Mouse (Mus musculus): ENCODE results near the gene F2rl1.
"Not testable (repeated sequence)": the region's sequence is repeated elsewhere in the genome, so short reads cannot be mapped to it uniquely, and the experiment has no call there.

F2rl1 gene

GRCm38 (mm10) chr13:95535026-95535425 lies 10.0 kb upstream of the F2rl1 start:
- ATAC-seq (ENCODE audit: insufficient number of reproducible peaks, low FRiP score, low TSS enrichment) = no peak

GRCm38 (mm10) chr13:95534131-95534561 lies 9.1 kb upstream of the F2rl1 start:
- ATAC-seq (ENCODE audit: insufficient number of reproducible peaks, low FRiP score, low TSS enrichment) = no peak

- no peak for ATAC-seq (ENCODE audit: insufficient number of reproducible peaks, low FRiP score, low TSS enrichment)
These were observed 8.6 kb upstream of the F2rl1 start for GRCm38 (mm10) chr13:95533640-95534039.

- not testable (repeated sequence) for ATAC-seq (ENCODE audit: insufficient number of reproducible peaks, low FRiP score, low TSS enrichment)
These were observed 8.1 kb upstream of the F2rl1 start for GRCm38 (mm10) chr13:95533121-95533520.

- no peak for ATAC-seq (ENCODE audit: insufficient number of reproducible peaks, low FRiP score, low TSS enrichment)
These were observed 6.4 kb upstream of the F2rl1 start for GRCm38 (mm10) chr13:95531273-95532045.

- ATAC-seq (ENCODE audit: insufficient number of reproducible peaks, low FRiP score, low TSS enrichment) = no peak
These were observed 4.2 kb upstream of the F2rl1 start for GRCm38 (mm10) chr13:95529246-95529645.

- no peak for ATAC-seq (ENCODE audit: insufficient number of reproducible peaks, low FRiP score, low TSS enrichment)
These were observed 678 bp downstream of the F2rl1 start for GRCm38 (mm10) chr13:95524424-95524673.

- no peak for ATAC-seq (ENCODE audit: insufficient number of reproducible peaks, low FRiP score, low TSS enrichment)
These were observed 1.2 kb downstream of the F2rl1 start for GRCm38 (mm10) chr13:95523659-95524423.

GRCm38 (mm10) chr13:95522176-95522575 lies 2.9 kb downstream of the F2rl1 start:
- no peak for ATAC-seq (ENCODE audit: insufficient number of reproducible peaks, low FRiP score, low TSS enrichment)

GRCm38 (mm10) chr13:95521029-95521428 lies 4.0 kb downstream of the F2rl1 start:
- no peak for ATAC-seq (ENCODE audit: insufficient number of reproducible peaks, low FRiP score, low TSS enrichment)

- ATAC-seq (ENCODE audit: insufficient number of reproducible peaks, low FRiP score, low TSS enrichment) = no peak
These were observed 10.3 kb downstream of the F2rl1 start for GRCm38 (mm10) chr13:95514756-95515155.

GRCm38 (mm10) chr13:95510054-95510453 lies 15.0 kb downstream of the F2rl1 start:
- ATAC-seq (ENCODE audit: insufficient number of reproducible peaks, low FRiP score, low TSS enrichment) = no peak

- no peak for ATAC-seq (ENCODE audit: insufficient number of reproducible peaks, low FRiP score, low TSS enrichment)
These were observed 21.6 kb downstream of the F2rl1 start for GRCm38 (mm10) chr13:95503279-95503917.

- no peak for ATAC-seq (ENCODE audit: insufficient number of reproducible peaks, low FRiP score, low TSS enrichment)
These were observed 28.4 kb downstream of the F2rl1 start for GRCm38 (mm10) chr13:95496601-95497000.

GRCm38 (mm10) chr13:95494812-95495211 lies 30.2 kb downstream of the F2rl1 start:
- ATAC-seq (ENCODE audit: insufficient number of reproducible peaks, low FRiP score, low TSS enrichment) = no peak

GRCm38 (mm10) chr13:95493296-95493695 lies 31.7 kb downstream of the F2rl1 start:
- no peak for ATAC-seq (ENCODE audit: insufficient number of reproducible peaks, low FRiP score, low TSS enrichment)

- no peak for ATAC-seq (ENCODE audit: insufficient number of reproducible peaks, low FRiP score, low TSS enrichment)
These were observed 33.7 kb downstream of the F2rl1 start for GRCm38 (mm10) chr13:95491327-95491726.

- no peak for ATAC-seq (ENCODE audit: insufficient number of reproducible peaks, low FRiP score, low TSS enrichment)
These were observed 40.4 kb downstream of the F2rl1 start for GRCm38 (mm10) chr13:95484664-95485063.

GRCm38 (mm10) chr13:95481428-95481827 lies 43.6 kb downstream of the F2rl1 start:
- no peak; the same call in 1 of the 2 replicates for ATAC-seq (ENCODE audit: insufficient number of reproducible peaks, low FRiP score, low TSS enrichment)

GRCm38 (mm10) chr13:95478671-95479413 lies 46.2 kb downstream of the F2rl1 start, which contains the start of gene S100z:
Gene S100z, minus strand, starts transcription at chr13:95478721.
- ATAC-seq (ENCODE audit: insufficient number of reproducible peaks, low FRiP score, low TSS enrichment) = no peak

- ATAC-seq (ENCODE audit: insufficient number of reproducible peaks, low FRiP score, low TSS enrichment) = no peak
These were observed 47.9 kb downstream of the F2rl1 start for GRCm38 (mm10) chr13:95477173-95477572.

Data from cerebellum, adult (tissue).